Mouse (Mus musculus) olfactory bulb, adult 2 months (tissue): ENCODE data around the gene Naa50.

Experiments used
- CTCF ChIP-seq: fragments of 200-500 bp; IDR thresholded peaks from 2 replicates; pipeline ENCODE4 v1.5.1; 2012; ENCODE audit warnings: low read depth, mild to moderate bottlenecking, low read length, moderate library complexity; ENCODE audit not compliant: insufficient read depth
- POLR2A ChIP-seq: fragments of 200-500 bp; IDR thresholded peaks from 2 replicates; pipeline ENCODE4 v1.6.1; 2012; ENCODE audit warnings: mild to moderate bottlenecking, low read depth, low read length, moderate library complexity; ENCODE audit not compliant: insufficient read depth

DNA sequence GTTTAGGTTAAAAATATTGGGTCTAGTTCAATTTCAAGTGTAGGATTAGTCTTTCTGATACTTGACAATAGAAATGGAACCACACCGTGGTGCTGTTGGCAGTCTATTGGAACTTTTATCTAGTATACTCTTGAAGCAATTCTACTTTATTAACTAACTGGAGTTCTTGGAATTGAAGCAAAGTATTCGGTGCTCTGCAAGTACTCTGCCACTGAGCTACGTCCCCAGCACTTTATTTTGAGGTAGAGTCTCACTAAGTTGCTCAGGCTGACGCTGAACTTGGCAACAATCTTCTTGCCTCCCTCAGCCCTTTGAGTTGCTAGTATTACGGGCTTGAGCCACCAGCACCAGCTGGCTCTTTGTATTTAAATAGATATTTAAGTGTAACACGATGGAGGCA, 1.9 kb downstream of the Naa50 start:
- no peak for TF ChIP-seq CTCF
- no peak for TF ChIP-seq POLR2A
